Mouse (Mus musculus) hindbrain, embryonic 14.5 days (tissue): ENCODE data around the gene Aoah. TPM values are rescaled to one million over a fixed set of nuclear protein-coding genes. Genes with fewer than 3 reads are reported as not detected.

Source experiments
- ATAC-seq: fragments of 200-750 bp; cut with Nextera tagmentation; 2 replicates; pipeline ENCODE4 v1.8.0; 2017; ENCODE audit warnings: moderate number of reproducible peaks, mild to moderate bottlenecking, moderate TSS enrichment, moderate library complexity; ENCODE audit not compliant: low FRiP score
- DNase-seq: peaks from one replicate; pipeline ENCODE4 v3.0.0-alpha.2; 2015; ENCODE audit warnings: low spot score
- H3K27ac ChIP-seq: fragments of 300-500 bp; sonication (generic); 2 replicates; pipeline ENCODE4 v1.5.1; 2014; ENCODE audit warnings: mild to moderate bottlenecking, moderate library complexity
- H3K27me3 ChIP-seq: fragments of 300-500 bp; sonication (generic); 2 replicates; pipeline ENCODE4 v1.6.1; 2014; ENCODE audit warnings: mild to moderate bottlenecking, low read length, mixed read lengths; ENCODE audit not compliant: control insufficient read depth, insufficient read depth
- H3K36me3 ChIP-seq: fragments of 300-500 bp; sonication (generic); replicated peaks from 2 replicates; pipeline ENCODE4 v1.6.1; 2014; ENCODE audit not compliant: control insufficient read depth, insufficient read depth
- H3K4me1 ChIP-seq: fragments of 300-500 bp; sonication (generic); replicated peaks from 2 replicates; pipeline ENCODE4 v1.6.1; 2014; ENCODE audit warnings: antibody characterized with exemption, low read length, mixed read lengths; ENCODE audit not compliant: control insufficient read depth, insufficient read depth
- H3K4me2 ChIP-seq: fragments of 300-500 bp; sonication (generic); replicated peaks from 2 replicates; pipeline ENCODE4 v1.6.1; 2014; ENCODE audit warnings: mild to moderate bottlenecking, moderate library complexity
- H3K4me3 ChIP-seq: fragments of 300-500 bp; sonication (generic); replicated peaks from 2 replicates; pipeline ENCODE4 v1.5.1; 2014; ENCODE audit warnings: mild to moderate bottlenecking, low read length
- H3K9ac ChIP-seq: fragments of 300-500 bp; sonication (generic); 2 replicates; pipeline ENCODE4 v1.6.1; 2014
- H3K9me3 ChIP-seq: fragments of 300-500 bp; sonication (generic); 2 replicates; pipeline ENCODE4 v1.6.1; 2016; ENCODE audit warnings: low read length; ENCODE audit not compliant: control insufficient read depth
- WGBS: fragments of 180-500 bp; shearing (Covaris S2); extraction: QIAGEN DNeasy Blood & Tissue Kit; methylation state at CpG from one replicate; pipeline ENCODE4 v1.1.7; 2014; 5-methylcytosine and 5-hydroxymethylcytosine counted together
- polyA plus RNA-seq: library from polyadenylated mRNA; unstranded; fragments of >200 nt; fragmentation: Nextera tagmentation; extraction: Ambion mirVana; gene quantifications from 2 replicates; pipeline ENCODE4 v1.2.1, GENCODE M21; 2014

The Aoah gene
- polyA plus RNA-seq, 1 experiment from 2014 or later = 0.63 TPM

- no peaks in the 10 kb centered on the region for H3K4me1 ChIP-seq
- 65% methylated on average over 3 of the region's 3 CpGs for WGBS
- ATAC-seq = no peak
- no peaks in the 10 kb centered on the region for H3K9me3 ChIP-seq
- no peak overlapping the region for H3K27ac ChIP-seq
- no peak overlapping the region for H3K4me2 ChIP-seq
- no peaks in the 10 kb centered on the region for H3K36me3 ChIP-seq
- no peak overlapping the region for H3K9ac ChIP-seq
- H3K4me3 ChIP-seq = no peak overlapping the region
- no peaks in the 10 kb centered on the region for H3K27me3 ChIP-seq
- no peak for DNase-seq
Observed at GRCm38 (mm10) chr13:20800569-20800968, 6.7 kb downstream of the Aoah start.

- DNase-seq (no peak), ATAC-seq (no peak)
- Histone ChIP-seq H3K4me1 (no peaks in the 10 kb centered on the region), H3K4me2 (no peak overlapping the region), H3K9me3 (no peaks in the 10 kb centered on the region), H3K36me3 (no peaks in the 10 kb centered on the region), H3K27me3 (no peaks in the 10 kb centered on the region), H3K27ac (no peak overlapping the region), H3K9ac (no peak overlapping the region), H3K4me3 (no peak overlapping the region)
- 76% methylated on average over 3 of the region's 3 CpGs for WGBS
Observed at GRCm38 (mm10) chr13:20811782-20812406, 18.0 kb downstream of the Aoah start.

- H3K9ac ChIP-seq = no peak overlapping the region
- no peak overlapping the region for H3K27ac ChIP-seq
- no peaks in the 10 kb centered on the region for H3K27me3 ChIP-seq
- H3K4me1 ChIP-seq = no peaks in the 10 kb centered on the region
- no peak overlapping the region for H3K4me2 ChIP-seq
- no peaks in the 10 kb centered on the region for H3K9me3 ChIP-seq
- DNase-seq (no peak), ATAC-seq (no peak)
- H3K36me3 ChIP-seq = no peaks in the 10 kb centered on the region
- 52% methylated on average over 1 of the region's 1 CpGs for WGBS
- H3K4me3 ChIP-seq = no peak overlapping the region
Observed at GRCm38 (mm10) chr13:20816385-20816784, 22.5 kb downstream of the Aoah start.

GRCm38 (mm10) chr13:20820712-20821328, 26.9 kb downstream of the Aoah start:
- WGBS = 74% methylated on average over 2 of the region's 2 CpGs
- H3K9me3 ChIP-seq = no peaks in the 10 kb centered on the region

GRCm38 (mm10) chr13:20828728-20829127, 34.8 kb downstream of the Aoah start:
- Histone ChIP-seq H3K4me1 (no peaks in the 10 kb centered on the region), H3K27me3 (no peaks in the 10 kb centered on the region), H3K36me3 (no peaks in the 10 kb centered on the region), H3K9ac (no peak overlapping the region), H3K4me3 (no peak overlapping the region), H3K9me3 (no peaks in the 10 kb centered on the region), H3K4me2 (no peak overlapping the region), H3K27ac (no peak overlapping the region)
- DNase-seq (no peak), ATAC-seq (no peak)
- 74% methylated on average over 2 of the region's 2 CpGs for WGBS

More at GRCm38 (mm10) chr13:20820712-20821328, 26.9 kb downstream of the Aoah start:
- Histone ChIP-seq H3K27ac (no peak overlapping the region), H3K36me3 (no peaks in the 10 kb centered on the region), H3K4me2 (no peak overlapping the region), H3K9ac (no peak overlapping the region), H3K4me1 (no peaks in the 10 kb centered on the region), H3K4me3 (no peak overlapping the region), H3K27me3 (no peaks in the 10 kb centered on the region)
- DNase-seq = no peak
- no peak for ATAC-seq

GRCm38 (mm10) chr13:20829181-20829900, 35.4 kb downstream of the Aoah start:
- H3K4me1 ChIP-seq = no peaks in the 10 kb centered on the region
- no peak overlapping the region for H3K9ac ChIP-seq
- H3K9me3 ChIP-seq = no peaks in the 10 kb centered on the region
- DNase-seq (no peak), ATAC-seq (no peak)
- H3K36me3 ChIP-seq = no peaks in the 10 kb centered on the region
- WGBS = 87% methylated on average over 9 of the region's 9 CpGs
- H3K27ac ChIP-seq = no peak overlapping the region
- no peak overlapping the region for H3K4me2 ChIP-seq
- no peak overlapping the region for H3K4me3 ChIP-seq
- H3K27me3 ChIP-seq = no peaks in the 10 kb centered on the region

- Histone ChIP-seq H3K4me2 (no peak overlapping the region), H3K4me3 (no peak overlapping the region), H3K27me3 (no peaks in the 10 kb centered on the region), H3K27ac (no peak overlapping the region), H3K9ac (no peak overlapping the region), H3K36me3 (no peaks in the 10 kb centered on the region), H3K9me3 (no peaks in the 10 kb centered on the region), H3K4me1 (no peaks in the 10 kb centered on the region)
- DNase-seq (no peak), ATAC-seq (no peak)
- 70% methylated on average over 3 of the region's 3 CpGs for WGBS
Observed at GRCm38 (mm10) chr13:20855893-20856292, 62.0 kb downstream of the Aoah start.

- H3K4me3 ChIP-seq = no peak overlapping the region
- no peak for ATAC-seq
- WGBS = 70% methylated on average over 1 of the region's 1 CpGs
- peaks cover 11% of the 10 kb centered on the region; the same call in 1 of the 2 replicates for H3K4me1 ChIP-seq
- no peak overlapping the region for H3K4me2 ChIP-seq
- no peak overlapping the region for H3K9ac ChIP-seq
- H3K27me3 ChIP-seq = no peaks in the 10 kb centered on the region
- no peaks in the 10 kb centered on the region for H3K36me3 ChIP-seq
- H3K27ac ChIP-seq = no peak overlapping the region
- no peaks in the 10 kb centered on the region for H3K9me3 ChIP-seq
- no peak for DNase-seq
Observed at GRCm38 (mm10) chr13:20899372-20899771, 105.5 kb downstream of the Aoah start.

- no peaks in the 10 kb centered on the region for H3K9me3 ChIP-seq
- no peak overlapping the region for H3K4me2 ChIP-seq
- peaks cover 11% of the 10 kb centered on the region; the same call in 1 of the 2 replicates for H3K4me1 ChIP-seq
- H3K4me3 ChIP-seq = no peak overlapping the region
- DNase-seq (peak; percentile 72), ATAC-seq (peak; percentile 85)
- 32% methylated on average over 8 of the region's 8 CpGs for WGBS
- no peak overlapping the region for H3K9ac ChIP-seq
- no peaks in the 10 kb centered on the region for H3K36me3 ChIP-seq
- H3K27me3 ChIP-seq = no peaks in the 10 kb centered on the region
- no peak overlapping the region for H3K27ac ChIP-seq
Observed at GRCm38 (mm10) chr13:20900396-20900971, 106.6 kb downstream of the Aoah start.
